Mouse (Mus musculus) layer of hippocampus, adult 9-10 months (tissue): ENCODE measurements around the gene 2510039O18Rik.

Source experiments
- DNase-seq: peaks from one replicate; pipeline ENCODE4 v3.0.0; 2022; ENCODE audit warnings: low spot score

The 2510039O18Rik gene

GRCm38 (mm10) chr4:147937021-147937420 lies 3.7 kb upstream of the 2510039O18Rik start:
- no peak for DNase-seq

DNA sequence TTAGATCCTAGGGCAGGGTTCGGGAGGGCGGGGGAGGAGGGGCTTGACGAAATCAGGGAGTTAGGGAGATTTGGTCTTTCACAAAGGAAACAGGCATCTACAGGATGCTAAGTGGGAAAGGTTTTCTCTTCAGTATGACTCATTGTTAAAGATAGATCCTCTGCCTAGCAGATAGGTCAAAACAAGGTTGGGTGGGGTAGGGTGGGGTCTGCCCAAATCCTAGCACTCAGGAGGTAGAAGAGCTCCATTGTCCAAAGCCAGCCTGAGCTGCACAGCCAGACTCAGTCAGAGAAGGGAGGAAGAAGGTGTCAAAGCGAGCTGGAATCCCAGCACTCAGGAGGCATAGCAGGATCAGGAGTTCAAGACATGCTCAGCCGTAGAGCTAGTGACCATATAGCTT lies 3.2 kb upstream of the 2510039O18Rik start:
- DNase-seq = no peak

DNA sequence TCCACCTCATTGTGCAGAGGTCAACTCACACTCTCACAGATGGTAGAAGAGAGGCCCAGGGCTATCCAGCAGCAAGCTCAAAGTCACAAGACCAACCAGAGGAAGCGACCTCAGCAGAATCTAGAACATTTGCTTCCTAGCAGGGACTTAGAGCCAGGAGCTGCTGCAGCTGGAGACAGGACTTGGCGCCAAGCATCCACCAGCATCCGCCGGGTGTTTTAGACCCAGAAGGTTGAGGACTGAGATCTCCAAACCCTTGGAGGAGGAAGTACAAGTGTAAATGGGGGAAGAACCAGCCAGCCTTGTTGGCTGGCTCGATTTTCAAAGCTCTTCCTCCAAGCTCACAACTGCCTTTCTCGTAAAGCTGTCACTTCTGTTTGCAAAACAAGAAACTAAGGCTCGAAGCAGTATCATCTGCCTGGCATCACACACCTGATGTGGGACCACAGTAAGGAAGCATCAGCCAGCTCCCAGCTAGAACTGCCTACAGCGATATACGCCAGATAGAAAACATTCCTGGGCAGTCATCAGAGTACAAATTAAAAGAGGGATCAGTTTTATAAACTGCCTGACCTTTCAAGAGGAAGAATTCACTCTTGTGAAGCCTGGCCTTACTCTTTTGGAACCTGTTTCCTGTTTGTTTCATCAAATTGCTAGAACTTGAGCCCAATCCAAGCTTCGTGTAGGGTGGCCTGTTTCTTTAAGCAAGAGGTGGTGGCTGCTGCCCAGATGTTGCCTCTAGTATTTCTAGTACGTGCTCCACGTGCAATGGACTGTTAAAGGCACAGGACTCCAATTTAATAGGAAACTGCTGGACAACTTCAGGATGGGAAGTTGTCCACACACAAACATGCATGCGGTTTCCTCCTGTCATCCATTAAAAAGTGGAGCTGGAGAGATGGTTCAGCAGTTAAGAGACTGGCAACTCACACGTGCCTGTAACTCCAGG lies 2.3 kb upstream of the 2510039O18Rik start:
- no peak for DNase-seq

GRCm38 (mm10) chr4:147940111-147940510 lies 584 bp upstream of the 2510039O18Rik start:
- no peak for DNase-seq

GRCm38 (mm10) chr4:147941045-147942020 lies 638 bp downstream of the 2510039O18Rik start:
- no peak for DNase-seq

- no peak for DNase-seq
These were observed 2.3 kb downstream of the 2510039O18Rik start for GRCm38 (mm10) chr4:147943005-147943404.

- DNase-seq = no peak
These were observed 6.8 kb downstream of the 2510039O18Rik start for GRCm38 (mm10) chr4:147947511-147947910.

GRCm38 (mm10) chr4:147953590-147953989 lies 12.9 kb downstream of the 2510039O18Rik start:
- DNase-seq = peak; percentile 50

DNA sequence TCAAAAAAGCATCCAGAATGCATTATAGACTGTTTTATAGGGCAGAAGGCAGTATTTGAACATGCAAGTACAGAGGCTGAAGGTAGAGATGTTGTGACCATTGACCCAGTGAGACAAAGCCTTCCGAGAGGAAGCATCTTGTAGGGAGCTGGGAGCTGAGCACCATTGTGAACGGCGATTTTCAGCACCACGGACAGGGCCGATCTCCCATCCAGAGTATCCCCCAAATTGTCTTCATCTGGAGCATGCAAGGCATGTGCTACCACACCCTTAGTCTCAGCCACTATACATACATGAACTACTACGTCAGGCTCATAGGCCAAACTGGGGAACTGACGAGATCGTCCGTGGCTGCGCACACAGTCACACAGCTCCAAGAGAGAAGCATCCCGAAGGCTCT lies 16.4 kb downstream of the 2510039O18Rik start:
- no peak for DNase-seq

DNA sequence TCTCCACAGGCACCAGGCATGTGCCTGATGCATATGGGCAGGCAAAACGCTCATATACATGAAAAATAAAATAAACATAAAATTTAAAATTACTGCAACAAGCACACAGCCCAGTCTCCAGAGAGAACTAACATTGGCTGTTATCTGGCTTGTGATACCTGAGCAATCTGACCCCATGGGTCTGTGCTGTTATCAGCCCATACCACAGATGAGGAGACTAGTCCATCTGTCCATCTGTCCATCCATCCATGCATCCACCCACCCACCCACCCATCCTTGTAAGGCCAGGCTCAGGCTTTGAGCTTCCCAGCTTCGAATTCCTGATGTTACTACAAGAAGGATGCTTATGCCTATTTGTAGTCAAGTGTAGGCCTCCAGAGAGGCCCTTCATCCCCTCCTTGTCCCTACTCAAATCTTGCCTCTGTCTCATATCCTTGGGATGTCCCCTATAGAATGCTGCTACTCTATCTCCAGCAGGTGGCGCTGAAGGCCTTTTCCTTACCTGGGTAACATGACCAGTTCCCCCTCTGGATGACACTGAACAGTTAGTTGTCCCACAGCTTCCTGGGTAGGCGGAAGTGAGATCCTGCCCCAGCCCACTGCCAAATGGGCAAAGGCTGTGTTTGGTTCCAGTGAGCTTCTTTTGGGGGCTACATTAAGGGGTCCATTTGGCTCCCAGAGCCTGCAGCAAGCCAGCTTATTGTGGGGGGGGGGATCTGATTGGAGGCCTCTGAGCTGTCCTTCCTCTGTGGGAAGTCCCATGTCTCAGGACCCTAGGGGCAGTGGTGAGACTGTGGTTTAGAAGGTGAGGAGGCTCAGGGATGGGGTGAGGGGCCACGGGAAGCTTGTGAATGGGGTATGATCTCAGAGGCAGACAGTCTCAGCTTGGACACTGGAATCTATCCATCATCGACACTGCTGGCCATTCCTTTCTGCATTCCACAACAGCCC lies 19.5 kb downstream of the 2510039O18Rik start:
- DNase-seq = no peak

DNA sequence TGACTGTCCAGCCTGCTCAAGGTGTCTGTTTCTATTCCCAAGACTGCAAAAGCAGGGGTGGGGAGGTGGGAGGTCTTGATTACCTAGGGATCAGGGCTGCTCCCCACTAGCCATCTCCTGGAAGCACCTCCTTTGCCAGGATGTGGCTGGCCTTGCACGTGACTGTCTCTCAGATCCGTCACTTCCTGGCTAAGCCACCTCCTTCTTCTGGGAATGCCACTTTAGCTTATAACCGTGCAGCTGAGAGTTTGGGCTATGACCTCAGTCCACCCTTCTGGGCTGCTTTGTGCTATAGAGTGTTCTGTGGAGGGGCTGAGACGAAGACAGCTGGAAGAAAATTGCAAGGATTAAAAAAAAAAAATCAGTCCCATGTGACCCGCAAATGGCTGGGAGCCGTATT lies 22.1 kb downstream of the 2510039O18Rik start:
- no peak for DNase-seq

GRCm38 (mm10) chr4:147963623-147964022 lies 22.9 kb downstream of the 2510039O18Rik start:
- DNase-seq = no peak

- no peak for DNase-seq
These were observed 25.0 kb downstream of the 2510039O18Rik start for GRCm38 (mm10) chr4:147965712-147966111.

- DNase-seq = no peak
These were observed 28.1 kb downstream of the 2510039O18Rik start for GRCm38 (mm10) chr4:147968816-147969215.

GRCm38 (mm10) chr4:147969337-147969736 lies 28.6 kb downstream of the 2510039O18Rik start:
- no peak for DNase-seq

DNA sequence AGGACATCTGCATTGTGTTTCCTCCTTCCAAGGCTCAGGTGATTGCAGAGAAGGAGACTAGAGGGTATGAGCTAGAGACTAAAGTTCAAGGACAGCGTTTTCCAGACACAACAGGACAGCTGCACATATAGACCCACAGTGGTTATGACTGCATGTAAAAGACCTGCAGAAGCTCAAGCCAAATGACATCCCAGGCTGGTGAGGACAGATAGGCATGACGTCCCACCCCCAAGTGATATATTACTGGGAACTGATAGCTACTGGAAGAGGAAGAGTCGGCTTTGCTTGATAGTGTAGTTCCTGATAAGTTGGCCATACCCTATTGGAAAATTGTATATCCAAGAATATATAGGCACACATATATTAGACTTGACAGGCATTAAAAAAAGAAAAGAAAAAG lies 35.5 kb downstream of the 2510039O18Rik start:
- no peak for DNase-seq

DNA sequence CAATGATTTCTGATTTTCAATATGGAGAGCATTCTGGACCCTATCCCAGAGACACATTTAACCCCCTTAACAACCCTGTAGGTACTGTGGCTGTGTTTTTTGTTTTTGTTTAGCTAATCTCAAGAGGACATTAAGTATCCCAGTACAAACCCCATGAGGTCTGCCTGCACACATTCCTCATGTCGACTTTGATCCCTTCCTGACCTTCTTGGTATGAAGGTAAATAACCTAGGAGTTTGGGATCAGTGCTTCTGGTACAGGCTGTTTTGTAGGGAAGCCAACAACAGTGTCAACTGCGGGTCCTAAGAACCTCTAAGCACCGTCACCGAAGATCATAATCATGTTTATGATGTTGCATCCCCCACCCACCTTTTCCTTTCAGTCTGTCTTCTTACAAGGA lies 37.0 kb downstream of the 2510039O18Rik start:
- no peak for DNase-seq

DNA sequence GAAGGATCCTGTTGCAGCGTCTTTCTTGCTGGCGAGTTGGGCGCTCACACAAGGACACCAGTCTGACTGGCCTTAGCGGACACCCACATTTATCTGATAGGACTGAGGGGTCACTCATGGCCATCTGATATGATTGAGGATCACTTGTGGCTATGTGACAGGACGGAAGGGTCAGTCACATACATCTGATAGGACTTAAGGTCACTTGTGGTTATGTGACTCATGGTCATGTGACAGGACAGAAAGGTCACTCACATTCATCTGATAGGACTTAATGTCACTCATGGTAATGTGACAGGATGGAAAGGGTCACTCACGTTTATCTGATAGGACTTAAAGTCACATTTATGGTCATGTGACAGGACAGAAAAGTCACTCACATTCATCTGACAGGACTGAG lies 37.7 kb downstream of the 2510039O18Rik start:
- no peak for DNase-seq

GRCm38 (mm10) chr4:147979441-147979860 lies 38.8 kb downstream of the 2510039O18Rik start:
- no peak for DNase-seq

DNA sequence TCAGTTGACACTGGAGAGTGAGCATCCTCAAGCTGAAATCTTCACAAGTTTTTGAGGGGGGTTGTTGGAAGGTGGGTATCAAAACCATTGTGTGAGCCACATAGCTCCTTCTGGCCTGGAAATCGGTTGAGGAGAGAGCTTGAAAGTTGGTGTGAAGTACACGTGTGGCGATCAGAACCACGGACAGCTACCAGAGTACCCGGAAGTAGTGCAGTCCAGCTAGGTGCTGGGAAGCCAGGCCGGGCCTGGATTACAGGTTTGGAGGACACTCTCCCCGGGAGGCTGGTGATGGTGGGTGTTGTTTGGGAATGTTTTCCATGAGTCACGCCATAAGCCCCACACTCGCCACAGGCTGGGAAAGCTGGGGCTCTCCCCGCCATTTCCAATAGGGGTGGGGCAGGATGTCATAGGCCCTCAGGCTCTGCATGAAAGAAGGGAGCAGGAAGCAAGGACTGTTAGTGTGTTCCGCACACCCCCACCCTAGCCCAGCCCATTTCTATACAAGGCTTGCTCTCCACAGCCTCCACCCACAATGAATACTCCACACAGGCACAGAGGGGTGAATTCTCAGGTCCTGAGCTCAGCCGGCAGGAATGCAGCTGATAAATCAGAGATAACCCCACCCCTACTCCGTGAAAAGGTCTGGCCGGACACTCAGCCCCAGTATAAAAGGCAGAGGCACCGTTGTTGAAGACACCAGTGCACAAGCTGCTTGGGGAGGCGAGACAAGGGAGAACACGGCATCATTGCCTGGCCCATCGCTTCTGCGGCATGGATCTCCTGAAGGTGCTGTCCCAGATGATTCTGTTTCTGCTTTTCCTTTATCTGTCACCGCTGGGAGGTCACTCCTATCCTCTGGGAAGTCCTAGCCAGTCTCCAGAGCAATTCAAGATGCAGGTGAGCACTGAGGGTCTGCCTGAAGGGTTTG lies 44.8 kb downstream of the 2510039O18Rik start, which contains the start of gene Nppb:
Gene Nppb, plus strand, starts transcription at position 584 of the 928 bp plus-strand sequence.
- DNase-seq = no peak
